Mouse (Mus musculus): ENCODE measurements at regions not wholly inside any gene's neighbourhood (a gene's known extent, or its start where the extent isn't known, plus 50 kb on each side); places are given as distances from the start of the nearest gene placed in this dataset.

- TF ChIP-seq CEBPB (IDR thresholded peaks at IDR 0.05; ENCODE audit: insufficient read depth, poor library complexity, severe bottlenecking) (no peak), E2F4 (IDR thresholded peaks at IDR 0.05; ENCODE audit: insufficient read depth) (no peak), MYOD1 (IDR thresholded peaks at IDR 0.05; ENCODE audit: control insufficient read depth in 1 of 3, insufficient read length in 2 of 3, low read depth in 2 of 3) (no peak)
These were observed 61.2 kb downstream of the 3110018I06Rik start for GRCm38 (mm10) chr12:107549452-107550296.
